Mouse (Mus musculus) liver, embryonic 14.5 days (tissue): ENCODE results near the gene Arrb1. TPM values are rescaled to one million over a fixed set of nuclear protein-coding genes. Genes with fewer than 3 reads are reported as not detected.
"Not testable (repeated sequence)": the region's sequence is repeated elsewhere in the genome, so short reads cannot be mapped to it uniquely, and the experiment has no call there.

Experiments used
- ATAC-seq: fragments of 200-750 bp; cut with Nextera tagmentation; 2 replicates; pipeline ENCODE4 v1.8.0; 2017; ENCODE audit warnings: moderate number of reproducible peaks, mild to moderate bottlenecking, moderate library complexity; ENCODE audit not compliant: insufficient read depth
- DNase-seq, 3 experiments: peaks; one replicate each; pipeline ENCODE4 v3.0.0-alpha.2; 2012 to 2013; ENCODE audit warnings: low read depth in 3 of 3, low spot score in 3 of 3
- H3K27ac ChIP-seq: fragments of 300-500 bp; sonication (generic); 2 replicates; pipeline ENCODE4 v1.5.1; 2014; ENCODE audit warnings: moderate library complexity, mild to moderate bottlenecking, control low read depth, inconsistent platforms
- H3K27me3 ChIP-seq: fragments of 300-500 bp; sonication (generic); 2 replicates; pipeline ENCODE4 v1.6.1; 2014; ENCODE audit warnings: mild to moderate bottlenecking, low read length, moderate library complexity; ENCODE audit not compliant: control insufficient read depth, insufficient read depth
- H3K36me3 ChIP-seq: fragments of 300-500 bp; sonication (generic); replicated peaks from 2 replicates; pipeline ENCODE4 v1.6.1; 2014; ENCODE audit warnings: low read depth; ENCODE audit not compliant: control insufficient read depth, insufficient read depth
- H3K4me1 ChIP-seq, 2 experiments: fragments of 200-500 bp in 1 of 2; fragments of 300-500 bp in 1 of 2; sonication (generic) in 1 of 2; replicated peaks; 2 replicates each; pipeline ENCODE4 v1.6.1; 2012 to 2014; ENCODE audit warnings: antibody characterized with exemption in 1 of 2, inconsistent platforms in 1 of 2, low read length in 1 of 2; ENCODE audit not compliant: control insufficient read depth in 2 of 2, insufficient read depth in 2 of 2
- H3K4me2 ChIP-seq: fragments of 300-500 bp; sonication (generic); 2 replicates; pipeline ENCODE4 v1.6.1; 2014; ENCODE audit warnings: low read depth, mild to moderate bottlenecking, control low read depth, moderate library complexity
- H3K4me3 ChIP-seq, 2 experiments: fragments of 200-500 bp in 1 of 2; fragments of 300-500 bp in 1 of 2; sonication (generic) in 1 of 2; 2 replicates each; pipeline ENCODE4 v1.5.1; 2012 to 2014; ENCODE audit warnings: low read depth in 2 of 2, low read length in 2 of 2, mild to moderate bottlenecking in 2 of 2, control low read depth in 1 of 2, inconsistent platforms in 1 of 2, moderate library complexity in 1 of 2; ENCODE audit not compliant: insufficient read depth in 1 of 2
- H3K9ac ChIP-seq: fragments of 300-500 bp; sonication (generic); replicated peaks from 2 replicates; pipeline ENCODE4 v1.6.1; 2014; ENCODE audit warnings: mild to moderate bottlenecking, control low read depth, moderate library complexity
- H3K9me3 ChIP-seq: fragments of 300-500 bp; sonication (generic); 2 replicates; pipeline ENCODE4 v1.6.1; 2016; ENCODE audit warnings: low read length, mixed read lengths; ENCODE audit not compliant: control insufficient read depth
- CTCF ChIP-seq: IDR thresholded peaks from 2 replicates; pipeline ENCODE4 v1.5.1; 2016; ENCODE audit warnings: antibody characterized with exemption, low read depth, control low read depth
- EP300 ChIP-seq: IDR thresholded peaks from 2 replicates; pipeline ENCODE4 v1.6.1; 2016; ENCODE audit warnings: antibody characterized with exemption, low read depth
- WGBS: fragments of 180-500 bp; shearing (Covaris S2); extraction: QIAGEN DNeasy Blood & Tissue Kit; methylation state at CpG from one replicate; pipeline ENCODE4 v1.1.7; 2014; ENCODE audit not compliant: insufficient replicate concordance; 5-methylcytosine and 5-hydroxymethylcytosine counted together
- polyA plus RNA-seq, 2 experiments: library from polyadenylated mRNA; depleted of rRNA in 1 of 2; stranded (reverse) in 1 of 2; unstranded in 1 of 2; fragments of >200 nt; fragmentation: Nextera tagmentation in 1 of 2; extraction: Ambion mirVana in 1 of 2; gene quantifications; 2 replicates each; pipeline versions ENCODE4 v1.2.1 to v1.2.3; 2012 to 2014

The Arrb1 gene
- polyA plus RNA-seq, 2 experiments = 30.1 to 235 TPM

DNA sequence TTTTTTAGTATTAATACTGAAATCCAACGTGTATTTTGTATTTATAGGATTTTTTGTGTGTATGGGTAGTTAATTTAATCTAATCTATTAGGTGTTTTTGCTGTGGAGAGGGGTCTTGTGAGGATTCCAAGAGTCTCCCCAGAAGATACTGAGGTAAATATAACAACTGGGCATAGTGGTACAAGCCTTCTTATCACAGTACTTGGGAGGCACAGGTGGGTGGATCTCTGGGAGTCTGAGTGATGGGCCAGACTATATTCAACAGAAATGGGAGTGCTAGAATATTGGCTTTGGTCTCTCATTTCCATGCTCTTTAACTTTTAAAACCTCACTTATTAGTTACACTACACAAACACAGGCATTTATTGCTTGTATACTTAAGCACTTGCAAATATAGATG, 34.1 kb upstream of the Arrb1 start:
- Histone ChIP-seq H3K9me3 (no peaks in the 10 kb centered on the region), H3K36me3 (no peaks in the 10 kb centered on the region), H3K4me1 (peaks cover 13 to 18% of the 10 kb centered on the region in 2 experiments), H3K4me2 (peak overlapping the region; percentile 58), H3K9ac (no peak overlapping the region), H3K27me3 (no peaks in the 10 kb centered on the region), H3K27ac (peak overlapping the region; percentile 70), H3K4me3 (no peak overlapping the region)
- peak; percentile 92 for ATAC-seq
- WGBS = 38% methylated on average over 1 of the region's 1 CpGs
- peak in 2 of 3 experiments; percentile 34 to 41 for DNase-seq
- TF ChIP-seq EP300 = no peak
- no peak for TF ChIP-seq CTCF

DNA sequence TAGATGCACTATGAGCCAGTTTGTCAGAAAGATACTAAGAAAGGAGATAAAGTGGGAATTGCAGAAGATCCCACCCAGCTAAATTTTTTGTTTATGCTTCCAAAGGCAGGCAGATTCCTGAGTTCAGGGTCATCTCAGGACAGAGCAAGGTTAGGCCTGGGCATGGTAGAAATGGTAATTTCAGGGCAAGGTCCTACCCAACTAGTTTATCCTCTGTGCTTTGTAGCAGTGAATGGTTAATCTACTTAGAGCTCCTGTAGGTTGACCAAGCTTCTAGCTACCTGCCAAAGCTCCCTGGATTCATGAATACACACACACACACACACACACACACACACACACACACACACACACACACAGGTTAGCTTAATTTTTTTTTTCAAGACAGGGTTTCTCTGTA, 30.7 kb upstream of the Arrb1 start:
- DNase-seq = no peak
- no peak for TF ChIP-seq EP300
- TF ChIP-seq CTCF = no peak
- no peaks in the 10 kb centered on the region for H3K36me3 ChIP-seq
- no peaks in the 10 kb centered on the region for H3K9me3 ChIP-seq
- H3K9ac ChIP-seq = no peak overlapping the region
- no peak overlapping the region for H3K4me2 ChIP-seq
- no peaks in the 10 kb centered on the region for H3K27me3 ChIP-seq
- peaks cover 18 to 22% of the 10 kb centered on the region in 2 experiments for H3K4me1 ChIP-seq
- no peak overlapping the region for H3K4me3 ChIP-seq
- no peak for ATAC-seq
- H3K27ac ChIP-seq = no peak overlapping the region

DNA sequence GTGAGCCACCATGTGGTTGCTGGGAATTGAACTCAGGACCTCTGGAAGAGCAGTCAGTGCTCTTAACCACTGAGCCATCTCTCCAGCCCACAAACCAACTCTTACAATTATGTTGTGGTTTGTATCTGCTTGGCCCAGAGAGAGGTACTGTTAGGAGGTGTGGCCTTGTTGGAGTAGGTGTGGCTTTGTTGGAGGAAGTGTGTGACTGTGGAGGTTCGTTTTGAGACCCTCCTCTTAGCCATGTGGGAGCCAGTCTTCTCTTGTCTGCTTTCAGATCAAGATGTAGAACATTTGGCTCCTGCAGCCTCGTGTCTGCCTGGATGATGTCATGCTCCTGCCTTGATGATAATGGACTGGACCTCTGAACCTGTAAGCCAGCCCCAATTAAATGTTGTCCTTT, 27.1 kb upstream of the Arrb1 start:
- not testable (repeated sequence) for H3K4me1 ChIP-seq, H3K9ac ChIP-seq, H3K27me3 ChIP-seq, H3K27ac ChIP-seq, H3K36me3 ChIP-seq, DNase-seq, H3K9me3 ChIP-seq, H3K4me3 ChIP-seq, H3K4me2 ChIP-seq
- peak; percentile 73; the same call in 1 of the 2 replicates for ATAC-seq
- WGBS = 4% methylated on average over 2 of the region's 2 CpGs

DNA sequence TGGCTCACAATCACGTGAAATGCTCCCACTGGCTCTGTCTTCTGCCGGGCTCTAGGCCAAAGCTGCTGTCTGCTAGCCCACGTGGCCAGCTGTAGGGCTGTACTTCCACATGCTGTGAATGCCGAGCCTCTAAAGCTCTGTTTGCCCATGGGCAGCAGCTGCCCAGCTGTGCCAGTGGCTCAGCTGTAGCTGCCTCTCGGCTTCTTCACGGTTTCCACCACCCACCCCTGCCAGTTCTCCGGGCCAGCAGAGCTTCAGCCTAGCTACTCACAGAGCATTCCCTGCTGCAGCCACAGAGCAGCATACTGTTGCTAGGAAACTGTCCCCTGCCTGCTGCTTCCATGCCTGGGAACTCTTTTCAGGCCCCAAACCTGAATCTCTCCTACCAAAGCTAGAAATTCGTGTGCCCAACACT, 25.2 kb upstream of the Arrb1 start:
- no peak for ATAC-seq
- Histone ChIP-seq H3K36me3 (no peaks in the 10 kb centered on the region), H3K27ac (no peak overlapping the region)

DNA sequence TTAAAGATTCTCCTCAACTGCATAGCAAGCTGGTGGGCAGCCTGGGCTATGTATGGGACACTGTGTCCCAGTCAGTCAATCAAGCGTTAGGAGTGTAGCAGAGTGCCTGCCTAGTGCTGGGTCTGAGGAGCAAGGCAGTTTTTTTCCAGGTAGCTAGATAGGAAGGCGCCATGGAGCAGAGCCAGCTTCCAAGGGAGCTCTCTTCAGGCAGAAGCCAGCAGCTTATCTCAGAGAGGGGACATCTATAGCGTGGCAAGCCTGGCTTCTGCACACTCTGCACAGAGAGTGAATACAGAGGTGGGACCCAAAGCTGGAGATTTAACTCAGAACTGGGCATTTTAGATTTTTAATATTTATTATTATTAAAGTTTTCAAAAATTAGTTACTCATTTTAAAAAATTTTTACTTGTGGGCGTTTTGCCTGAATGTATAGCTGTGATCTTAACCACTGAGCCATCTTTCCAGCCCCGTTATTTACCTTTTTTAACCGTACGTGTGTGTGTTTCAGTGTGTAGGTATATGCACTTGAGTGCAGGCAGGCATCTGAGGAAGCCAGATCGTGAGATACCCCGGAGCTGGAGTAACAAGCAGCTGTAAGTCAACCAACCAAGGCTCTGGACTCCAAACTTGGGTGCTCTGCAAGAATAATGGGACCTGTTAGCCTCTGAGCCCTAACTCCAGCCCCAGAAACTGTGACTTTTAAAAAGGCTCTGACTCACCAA, 19.0 kb upstream of the Arrb1 start:
- peak overlapping the region; percentile 52 for H3K4me2 ChIP-seq
- WGBS = 48% methylated on average over 9 of the region's 9 CpGs
- peak; percentile 54 for ATAC-seq

More for the DNA sequence above, 25.2 kb upstream of the Arrb1 start:
- WGBS = 39% methylated on average over 8 of the region's 8 CpGs
- no peaks in the 10 kb centered on the region for H3K9me3 ChIP-seq
- no peaks in the 10 kb centered on the region for H3K27me3 ChIP-seq
- no peak for DNase-seq
- H3K9ac ChIP-seq = no peak overlapping the region
- TF ChIP-seq CTCF = no peak
- TF ChIP-seq EP300 = no peak
- H3K4me3 ChIP-seq = no peak overlapping the region
- no peak overlapping the region for H3K4me2 ChIP-seq
- peaks cover 0 to 9% of the 10 kb centered on the region in 2 experiments; a peak in 1 of 4 replicates for H3K4me1 ChIP-seq

More for the DNA sequence above, 19.0 kb upstream of the Arrb1 start:
- no peak for DNase-seq
- H3K9ac ChIP-seq = peak overlapping the region; percentile 25; the same call in 1 of the 2 replicates
- peaks cover 25 to 30% of the 10 kb centered on the region in 2 experiments for H3K4me1 ChIP-seq
- no peaks in the 10 kb centered on the region for H3K9me3 ChIP-seq
- H3K27ac ChIP-seq = peak overlapping the region; percentile 80
- H3K36me3 ChIP-seq = no peaks in the 10 kb centered on the region
- no peaks in the 10 kb centered on the region for H3K27me3 ChIP-seq
- H3K4me3 ChIP-seq = no peak overlapping the region
- no peak for TF ChIP-seq CTCF
- no peak for TF ChIP-seq EP300
